Mouse (Mus musculus) activated CD4-positive, CD25-positive, alpha-beta regulatory T cell, adult 4 months (primary cell): ENCODE measurements around the gene Glg1. TPM values are rescaled to one million over a fixed set of nuclear protein-coding genes. Genes with fewer than 3 reads are reported as not detected.
A peak's percentile ranks its signal among the peaks of the same experiment; 100 is the strongest.
"Not testable (repeated sequence)": the region's sequence is repeated elsewhere in the genome, so short reads cannot be mapped to it uniquely, and the experiment has no call there.

Source experiments
- ATAC-seq: one replicate; pipeline ENCODE4 v1.8.0; 2017
- polyA plus RNA-seq, 2 experiments: library from polyadenylated mRNA; unstranded; fragments of 100-300 nt; shearing (Covaris generic); gene quantifications; one replicate each; pipeline ENCODE4 v1.2.1; 2017

The Glg1 gene
- polyA plus RNA-seq: 10 to 100 TPM; 28.3 to 28.7 TPM

- peak; percentile 86 for ATAC-seq
These were observed at the start of gene Glg1 for GRCm38 (mm10) chr8:111258631-111259407. Gene Glg1 (minus strand): TSS chr8:111259216.

GRCm38 (mm10) chr8:111305031-111305730 is 46.2 kb upstream of the Glg1 start:
- ATAC-seq: no peak

- ATAC-seq: no peak
These were observed 45.3 kb upstream of the Glg1 start for GRCm38 (mm10) chr8:111304359-111304758.

GRCm38 (mm10) chr8:111303076-111303803 is 44.2 kb upstream of the Glg1 start:
- ATAC-seq: not testable (repeated sequence)

GRCm38 (mm10) chr8:111300597-111301546 is 41.9 kb upstream of the Glg1 start:
- no peak for ATAC-seq

- ATAC-seq: peak; percentile 97
These were observed 41.0 kb upstream of the Glg1 start, which contains the start of gene Rfwd3 for GRCm38 (mm10) chr8:111299821-111300568. Gene Rfwd3 (minus strand): TSS chr8:111300222.

- peak; percentile 24 for ATAC-seq
These were observed 40.4 kb upstream of the Glg1 start for GRCm38 (mm10) chr8:111299363-111299820.

GRCm38 (mm10) chr8:111298011-111298410 is 39.0 kb upstream of the Glg1 start:
- ATAC-seq: no peak

- ATAC-seq: no peak
These were observed 32.7 kb upstream of the Glg1 start for GRCm38 (mm10) chr8:111291733-111292132.

- ATAC-seq: no peak
These were observed 31.6 kb upstream of the Glg1 start for GRCm38 (mm10) chr8:111290586-111290985.

- no peak for ATAC-seq
These were observed 26.6 kb upstream of the Glg1 start for GRCm38 (mm10) chr8:111285603-111286002.

- ATAC-seq: no peak
These were observed 23.1 kb upstream of the Glg1 start for GRCm38 (mm10) chr8:111282093-111282492.

- no peak for ATAC-seq
These were observed 9.3 kb upstream of the Glg1 start for GRCm38 (mm10) chr8:111268277-111268676.

GRCm38 (mm10) chr8:111266161-111266560 is 7.1 kb upstream of the Glg1 start:
- ATAC-seq: not testable (repeated sequence)

- no peak for ATAC-seq
These were observed 5.7 kb upstream of the Glg1 start for GRCm38 (mm10) chr8:111264693-111265220.

- no peak for ATAC-seq
These were observed 3.0 kb upstream of the Glg1 start for GRCm38 (mm10) chr8:111261981-111262381.

- ATAC-seq: no peak
These were observed 1.2 kb upstream of the Glg1 start for GRCm38 (mm10) chr8:111260251-111260650.

- peak; percentile 49 for ATAC-seq
These were observed 359 bp upstream of the Glg1 start for GRCm38 (mm10) chr8:111259408-111259741.

GRCm38 (mm10) chr8:111258010-111258630 is 896 bp downstream of the Glg1 start:
- no peak for ATAC-seq

- ATAC-seq: no peak
These were observed 6.4 kb downstream of the Glg1 start for GRCm38 (mm10) chr8:111252487-111253112.
